Mouse (Mus musculus): ENCODE measurements around the gene Ccl27a. TPM values are rescaled to one million over a fixed set of nuclear protein-coding genes. Genes with fewer than 3 reads are reported as not detected.
"Not testable (repeated sequence)": the region's sequence is repeated elsewhere in the genome, so short reads cannot be mapped to it uniquely, and the experiment has no call there.

Gene Ccl27a
- polyA plus RNA-seq, 1 experiment from 2014 or later: 302 TPM

DNA sequence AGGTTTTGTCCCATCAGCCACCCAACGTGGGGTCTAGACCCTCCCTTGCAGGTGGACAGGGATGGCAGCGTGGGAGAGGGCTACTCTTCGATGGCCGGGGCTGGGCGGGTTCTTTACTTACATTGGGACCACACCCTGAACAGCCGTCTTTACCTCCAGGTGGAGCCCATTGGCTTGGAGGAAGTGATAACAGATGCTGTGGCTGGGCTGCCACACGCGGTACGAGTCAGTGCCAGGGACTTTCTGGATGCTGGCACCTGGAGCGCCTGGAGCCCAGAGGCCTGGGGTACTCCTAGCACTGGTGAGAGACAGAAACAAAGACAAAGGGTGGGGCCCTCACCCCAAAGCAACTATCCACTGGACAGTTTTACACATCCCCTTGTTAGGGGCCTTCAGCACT, 6.7 kb downstream of the Ccl27a start:
- ATAC-seq: not testable (repeated sequence)

DNA sequence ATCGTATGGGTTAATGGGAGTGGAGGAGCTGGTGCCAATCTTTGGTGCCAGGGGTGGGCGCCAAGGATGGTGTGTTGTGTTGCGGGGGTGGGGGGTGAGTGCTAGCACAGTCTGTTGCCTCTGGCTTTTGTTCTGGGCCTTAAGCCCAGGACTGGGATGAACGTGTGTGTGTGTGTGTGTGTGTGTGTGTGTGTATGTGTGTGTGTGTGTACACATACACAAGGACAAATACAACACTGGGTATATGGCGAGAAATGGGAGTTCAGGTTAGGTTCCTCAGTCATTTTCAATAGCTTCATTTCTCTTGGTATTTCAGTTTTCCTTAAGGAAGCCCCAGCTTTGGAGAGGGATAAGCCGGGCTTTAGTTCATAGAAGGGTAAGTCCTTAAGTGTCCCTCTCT, 10.9 kb downstream of the Ccl27a start:
- H3K27ac ChIP-seq (ENCODE audit: low read length); H3K4me2 ChIP-seq (ENCODE audit: low read length); H3K27me3 ChIP-seq (ENCODE audit: control insufficient read depth, insufficient read depth, low read depth, low read length); H3K9me3 ChIP-seq (replicated peaks; ENCODE audit: control insufficient read depth, low read length, poor library complexity, severe bottlenecking); ATAC-seq; H3K36me3 ChIP-seq (ENCODE audit: control insufficient read depth, insufficient read depth, low read length); H3K9ac ChIP-seq (ENCODE audit: low read depth, low read length); H3K4me3 ChIP-seq (ENCODE audit: low read depth, low read length): not testable (repeated sequence)
- 80% methylated on average over 3 of the region's 6 CpGs for WGBS
- H3K4me1 ChIP-seq (ENCODE audit: control insufficient read depth, insufficient read depth, low read length): peaks cover 14% of the 10 kb centered on the region

More for the DNA sequence above, 6.7 kb downstream of the Ccl27a start:
- H3K27me3 ChIP-seq (ENCODE audit: control insufficient read depth, insufficient read depth, low read depth, low read length); H3K4me1 ChIP-seq (ENCODE audit: control insufficient read depth, insufficient read depth, low read length); H3K4me3 ChIP-seq (ENCODE audit: low read depth, low read length); H3K9ac ChIP-seq (ENCODE audit: low read depth, low read length); H3K4me2 ChIP-seq (ENCODE audit: low read length); H3K36me3 ChIP-seq (ENCODE audit: control insufficient read depth, insufficient read depth, low read length); H3K27ac ChIP-seq (ENCODE audit: low read length); H3K9me3 ChIP-seq (replicated peaks; ENCODE audit: control insufficient read depth, low read length, poor library complexity, severe bottlenecking): not testable (repeated sequence)
- WGBS: 84% methylated on average over 10 of the region's 10 CpGs

- not testable (repeated sequence) for H3K4me2 ChIP-seq (ENCODE audit: low read length); H3K27me3 ChIP-seq (ENCODE audit: control insufficient read depth, insufficient read depth, low read depth, low read length); H3K4me3 ChIP-seq (ENCODE audit: low read depth, low read length); ATAC-seq; H3K36me3 ChIP-seq (ENCODE audit: control insufficient read depth, insufficient read depth, low read length); H3K27ac ChIP-seq (ENCODE audit: low read length); H3K9me3 ChIP-seq (replicated peaks; ENCODE audit: control insufficient read depth, low read length, poor library complexity, severe bottlenecking); H3K9ac ChIP-seq (ENCODE audit: low read depth, low read length)
- 40% methylated on average over 8 of the region's 8 CpGs for WGBS
- H3K4me1 ChIP-seq (ENCODE audit: control insufficient read depth, insufficient read depth, low read length): peaks cover 14% of the 10 kb centered on the region
These were observed 11.3 kb downstream of the Ccl27a start for GRCm38 (mm10) chr4:41762688-41763114.

- Histone ChIP-seq H3K9ac (ENCODE audit: low read depth, low read length) (no peak overlapping the region), H3K27me3 (ENCODE audit: control insufficient read depth, insufficient read depth, low read depth, low read length) (no peaks in the 10 kb centered on the region), H3K4me2 (ENCODE audit: low read length) (no peak overlapping the region), H3K9me3 (replicated peaks; ENCODE audit: control insufficient read depth, low read length, poor library complexity, severe bottlenecking) (no peaks in the 10 kb centered on the region), H3K36me3 (ENCODE audit: control insufficient read depth, insufficient read depth, low read length) (no peaks in the 10 kb centered on the region; the same call in 1 of the 2 replicates), H3K27ac (ENCODE audit: low read length) (no peak overlapping the region), H3K4me3 (ENCODE audit: low read depth, low read length) (no peak overlapping the region), H3K4me1 (ENCODE audit: control insufficient read depth, insufficient read depth, low read length) (peaks cover 14% of the 10 kb centered on the region)
- peak; percentile 50 for ATAC-seq
- whole genome bisulfite sequencing: 41% methylated on average over 8 of the region's 8 CpGs
These were observed 11.9 kb downstream of the Ccl27a start for GRCm38 (mm10) chr4:41762099-41762687.

DNA sequence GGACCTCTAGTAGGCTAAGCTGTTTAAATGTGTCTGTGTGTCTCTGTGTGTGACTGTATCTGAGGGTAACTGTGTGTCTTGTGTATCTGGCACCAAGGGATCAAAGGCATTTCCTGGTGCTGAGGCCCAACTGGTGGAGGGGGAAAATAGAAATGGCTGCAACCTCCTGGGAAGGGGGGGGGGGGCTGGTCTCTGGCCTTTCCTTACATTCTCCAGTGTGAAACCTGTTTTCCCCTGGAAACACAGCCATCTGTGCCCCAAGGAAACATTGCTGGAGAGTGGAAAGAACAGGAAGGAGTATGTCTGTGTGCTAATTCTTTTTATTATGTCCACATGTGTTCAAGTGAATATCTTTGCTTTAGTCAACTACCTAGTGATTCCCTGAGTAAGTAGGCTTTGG, 12.4 kb downstream of the Ccl27a start:
- Histone ChIP-seq H3K4me1 (ENCODE audit: control insufficient read depth, insufficient read depth, low read length) (peaks cover 14% of the 10 kb centered on the region), H3K9me3 (replicated peaks; ENCODE audit: control insufficient read depth, low read length, poor library complexity, severe bottlenecking) (no peaks in the 10 kb centered on the region), H3K9ac (ENCODE audit: low read depth, low read length) (no peak overlapping the region), H3K36me3 (ENCODE audit: control insufficient read depth, insufficient read depth, low read length) (no peaks in the 10 kb centered on the region; the same call in 1 of the 2 replicates), H3K4me3 (ENCODE audit: low read depth, low read length) (no peak overlapping the region), H3K27ac (ENCODE audit: low read length) (no peak overlapping the region), H3K27me3 (ENCODE audit: control insufficient read depth, insufficient read depth, low read depth, low read length) (no peaks in the 10 kb centered on the region), H3K4me2 (ENCODE audit: low read length) (no peak overlapping the region)
- no peak for ATAC-seq

GRCm38 (mm10) chr4:41760911-41761310, 13.1 kb downstream of the Ccl27a start:
- Histone ChIP-seq H3K27ac (ENCODE audit: low read length) (no peak overlapping the region; the same call in 1 of the 2 replicates), H3K4me2 (ENCODE audit: low read length) (peak overlapping the region; percentile 63), H3K4me3 (ENCODE audit: low read depth, low read length) (peak overlapping the region; percentile 40; the same call in 1 of the 2 replicates), H3K9me3 (replicated peaks; ENCODE audit: control insufficient read depth, low read length, poor library complexity, severe bottlenecking) (no peaks in the 10 kb centered on the region), H3K36me3 (ENCODE audit: control insufficient read depth, insufficient read depth, low read length) (no peaks in the 10 kb centered on the region; the same call in 1 of the 2 replicates), H3K27me3 (ENCODE audit: control insufficient read depth, insufficient read depth, low read depth, low read length) (no peaks in the 10 kb centered on the region), H3K9ac (ENCODE audit: low read depth, low read length) (peak overlapping the region; percentile 65; the same call in 1 of the 2 replicates), H3K4me1 (ENCODE audit: control insufficient read depth, insufficient read depth, low read length) (peaks cover 19% of the 10 kb centered on the region)
- WGBS: 84% methylated on average over 4 of the region's 4 CpGs
- ATAC-seq: no peak

DNA sequence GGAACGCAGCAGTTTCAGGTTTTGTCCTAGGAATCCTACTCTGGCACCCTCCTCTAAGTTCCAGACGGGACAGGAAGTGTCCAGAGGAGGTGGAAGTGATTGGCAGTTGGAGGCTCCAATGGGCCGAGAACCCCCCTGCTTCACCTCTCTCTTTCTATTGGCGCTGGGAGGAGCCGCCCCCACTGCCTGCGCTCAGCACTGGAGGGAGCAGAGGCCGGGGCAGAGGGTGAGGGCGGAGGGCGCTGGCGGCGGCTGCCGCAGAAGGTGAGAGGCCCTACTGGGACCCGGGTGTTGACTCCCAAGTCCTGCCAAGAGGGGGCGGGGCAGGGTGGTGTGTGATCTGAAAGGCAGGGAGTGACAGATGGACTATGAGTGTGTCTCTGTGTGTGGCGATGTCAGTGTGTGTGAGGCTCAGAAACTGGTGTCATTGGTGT, 13.7 kb downstream of the Ccl27a start:
- Histone ChIP-seq H3K27ac (ENCODE audit: low read length) (no peak overlapping the region; the same call in 1 of the 2 replicates), H3K27me3 (ENCODE audit: control insufficient read depth, insufficient read depth, low read depth, low read length) (no peaks in the 10 kb centered on the region)

DNA sequence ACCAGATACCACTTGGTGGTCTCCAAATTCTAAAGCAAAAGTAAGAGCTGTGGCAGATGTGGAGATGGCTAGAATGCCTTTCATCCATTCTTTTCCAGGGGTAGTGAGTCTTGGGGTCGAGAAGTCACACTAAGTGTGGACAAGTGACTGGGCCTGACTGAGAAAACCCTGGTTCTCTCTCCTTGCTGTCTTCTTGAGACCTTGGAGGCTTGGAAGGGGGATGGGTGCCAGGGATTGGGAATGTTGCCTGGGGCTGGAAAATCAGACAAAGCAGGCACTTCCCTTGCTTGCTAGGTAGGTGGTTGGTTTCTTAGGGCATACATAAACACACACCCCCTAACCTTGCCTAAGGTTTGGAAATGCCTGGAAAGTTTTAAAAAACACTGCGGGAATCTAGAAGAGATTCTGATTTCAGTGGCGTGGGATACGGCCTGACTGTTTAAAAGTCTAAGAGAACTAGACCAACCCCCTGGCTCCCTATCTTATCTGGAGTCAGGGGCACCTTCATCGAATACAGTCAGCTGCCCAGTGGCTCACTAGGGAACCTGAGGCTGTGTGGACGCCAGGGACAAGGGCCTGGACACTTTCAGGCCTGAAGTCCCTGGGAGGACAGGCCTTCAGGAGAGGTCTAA, 14.3 kb downstream of the Ccl27a start:
- H3K36me3 ChIP-seq (ENCODE audit: control insufficient read depth, insufficient read depth, low read length): no peaks in the 10 kb centered on the region; the same call in 1 of the 2 replicates
- 43% methylated on average over 6 of the region's 6 CpGs for WGBS
- H3K27me3 ChIP-seq (ENCODE audit: control insufficient read depth, insufficient read depth, low read depth, low read length): no peaks in the 10 kb centered on the region
- peak overlapping the region; percentile 65 for H3K9ac ChIP-seq (ENCODE audit: low read depth, low read length)
- ATAC-seq: no peak
- no peaks in the 10 kb centered on the region for H3K9me3 ChIP-seq (replicated peaks; ENCODE audit: control insufficient read depth, low read length, poor library complexity, severe bottlenecking)
- H3K4me2 ChIP-seq (ENCODE audit: low read length): peak overlapping the region; percentile 63
- peak overlapping the region; percentile 40; the same call in 1 of the 2 replicates for H3K4me3 ChIP-seq (ENCODE audit: low read depth, low read length)
- no peak overlapping the region for H3K27ac ChIP-seq (ENCODE audit: low read length)
- peaks cover 21% of the 10 kb centered on the region for H3K4me1 ChIP-seq (ENCODE audit: control insufficient read depth, insufficient read depth, low read length)

More for the DNA sequence above, 13.7 kb downstream of the Ccl27a start:
- ATAC-seq: peak; percentile 30; the same call in 1 of the 2 replicates
- Histone ChIP-seq H3K9me3 (replicated peaks; ENCODE audit: control insufficient read depth, low read length, poor library complexity, severe bottlenecking) (no peaks in the 10 kb centered on the region), H3K36me3 (ENCODE audit: control insufficient read depth, insufficient read depth, low read length) (no peaks in the 10 kb centered on the region; the same call in 1 of the 2 replicates), H3K4me3 (ENCODE audit: low read depth, low read length) (peak overlapping the region; percentile 40), H3K4me1 (ENCODE audit: control insufficient read depth, insufficient read depth, low read length) (peaks cover 19% of the 10 kb centered on the region), H3K4me2 (ENCODE audit: low read length) (peak overlapping the region; percentile 63), H3K9ac (ENCODE audit: low read depth, low read length) (peak overlapping the region; percentile 65)
- WGBS: under 1% methylated on average over 15 of the region's 15 CpGs

- Histone ChIP-seq H3K9ac (ENCODE audit: low read depth, low read length) (no peak overlapping the region), H3K27ac (ENCODE audit: low read length) (no peak overlapping the region), H3K4me2 (ENCODE audit: low read length) (no peak overlapping the region), H3K9me3 (replicated peaks; ENCODE audit: control insufficient read depth, low read length, poor library complexity, severe bottlenecking) (no peaks in the 10 kb centered on the region), H3K4me1 (ENCODE audit: control insufficient read depth, insufficient read depth, low read length) (peaks cover 23% of the 10 kb centered on the region), H3K27me3 (ENCODE audit: control insufficient read depth, insufficient read depth, low read depth, low read length) (no peaks in the 10 kb centered on the region), H3K4me3 (ENCODE audit: low read depth, low read length) (no peak overlapping the region), H3K36me3 (ENCODE audit: control insufficient read depth, insufficient read depth, low read length) (no peaks in the 10 kb centered on the region; the same call in 1 of the 2 replicates)
- no peak for ATAC-seq
- 84% methylated on average over 9 of the region's 9 CpGs for WGBS
These were observed 14.8 kb downstream of the Ccl27a start for GRCm38 (mm10) chr4:41759206-41759605.

Data from midbrain, embryonic 16.5 days (tissue).